Mouse (Mus musculus) c-Kit-positive CD71-positive TER-119-positive erythroid progenitor cells, embryonic 14.5 days (primary cell): ENCODE measurements around the gene Iqcd.

Experiments used
- DNase-seq: peaks from one replicate; pipeline ENCODE4 v3.0.0-alpha.2; 2013; ENCODE audit warnings: low spot score

Iqcd gene

DNA sequence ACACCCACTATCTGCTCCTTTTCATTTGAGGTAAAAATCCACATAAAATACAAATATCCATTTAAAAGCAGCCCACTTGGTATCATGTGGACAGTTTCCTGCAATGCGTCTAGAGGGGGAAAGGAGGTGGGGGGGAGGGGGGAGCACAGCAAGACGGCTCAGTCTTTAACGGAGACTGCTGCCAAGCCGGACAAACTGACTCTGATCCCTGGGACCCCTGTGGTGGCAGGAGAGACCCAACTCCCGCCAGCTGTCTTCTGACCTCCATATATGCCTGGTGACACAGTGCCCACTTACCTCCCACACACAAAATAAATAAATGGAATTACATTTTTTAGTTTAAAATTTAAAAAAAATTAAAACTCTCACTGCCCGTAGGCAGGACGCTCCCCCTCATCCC is 14.7 kb downstream of the Iqcd start:
- DNase-seq: no peak

DNA sequence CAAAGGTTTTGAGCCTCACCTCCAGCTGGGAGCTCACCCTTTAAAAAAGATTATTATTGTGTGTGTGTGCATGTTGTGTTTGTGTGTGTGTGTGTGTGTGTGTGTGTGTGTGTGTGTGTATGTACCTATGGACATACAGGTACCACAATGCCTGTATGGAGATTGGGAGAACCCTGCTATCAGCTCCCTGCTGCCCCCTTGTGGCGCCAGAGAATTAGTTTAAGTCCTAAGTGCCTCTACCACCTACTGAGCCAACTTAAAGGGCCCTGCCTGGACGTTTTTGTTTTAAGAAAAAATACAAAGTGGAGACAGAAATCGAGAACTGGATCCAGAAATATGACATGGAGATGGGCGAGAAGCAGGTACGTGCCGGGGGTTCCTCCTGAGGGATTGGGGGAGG is 16.0 kb downstream of the Iqcd start:
- peak; percentile 89 for DNase-seq

DNA sequence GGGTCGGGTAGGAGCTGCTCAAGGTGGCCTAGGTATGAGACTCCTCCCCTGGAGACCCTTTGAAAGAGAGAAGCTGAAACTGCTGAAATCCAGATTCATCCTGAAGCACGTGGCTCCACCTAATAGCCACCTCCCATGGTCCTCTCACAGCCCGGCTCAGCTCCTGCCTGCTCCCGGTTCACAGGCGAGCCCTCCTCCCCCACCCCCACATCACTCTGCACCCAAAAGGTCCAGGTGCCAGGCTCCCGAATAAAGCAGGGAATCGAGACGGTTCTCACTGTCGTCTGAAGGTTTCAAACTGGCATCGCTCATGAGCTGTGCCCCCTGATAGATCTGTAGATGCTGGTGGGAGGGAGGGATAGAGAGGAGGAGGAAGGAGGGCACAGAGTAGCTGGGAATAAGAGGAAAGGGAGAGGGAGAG is 16.4 kb downstream of the Iqcd start:
- DNase-seq: no peak

DNA sequence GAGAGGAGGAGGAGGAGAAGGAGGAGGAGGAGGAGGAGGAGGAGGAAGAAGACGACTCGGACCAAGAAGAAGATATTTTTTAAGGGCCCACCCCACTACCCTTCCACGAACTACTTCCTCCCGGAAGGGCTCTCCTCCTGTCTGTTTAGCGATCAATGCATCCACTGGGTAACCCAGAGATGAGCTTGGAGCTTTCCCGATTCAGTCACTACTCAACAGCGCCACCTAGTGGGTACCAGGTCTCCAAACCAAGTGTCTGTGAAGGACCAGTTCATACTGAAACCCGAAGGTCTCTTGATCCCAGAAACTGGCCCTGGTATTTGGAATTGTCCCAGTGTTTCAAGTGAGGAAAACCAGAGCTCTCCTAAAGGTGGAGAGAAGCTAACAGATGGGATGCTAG is 16.9 kb downstream of the Iqcd start:
- peak; percentile 95 for DNase-seq

DNA sequence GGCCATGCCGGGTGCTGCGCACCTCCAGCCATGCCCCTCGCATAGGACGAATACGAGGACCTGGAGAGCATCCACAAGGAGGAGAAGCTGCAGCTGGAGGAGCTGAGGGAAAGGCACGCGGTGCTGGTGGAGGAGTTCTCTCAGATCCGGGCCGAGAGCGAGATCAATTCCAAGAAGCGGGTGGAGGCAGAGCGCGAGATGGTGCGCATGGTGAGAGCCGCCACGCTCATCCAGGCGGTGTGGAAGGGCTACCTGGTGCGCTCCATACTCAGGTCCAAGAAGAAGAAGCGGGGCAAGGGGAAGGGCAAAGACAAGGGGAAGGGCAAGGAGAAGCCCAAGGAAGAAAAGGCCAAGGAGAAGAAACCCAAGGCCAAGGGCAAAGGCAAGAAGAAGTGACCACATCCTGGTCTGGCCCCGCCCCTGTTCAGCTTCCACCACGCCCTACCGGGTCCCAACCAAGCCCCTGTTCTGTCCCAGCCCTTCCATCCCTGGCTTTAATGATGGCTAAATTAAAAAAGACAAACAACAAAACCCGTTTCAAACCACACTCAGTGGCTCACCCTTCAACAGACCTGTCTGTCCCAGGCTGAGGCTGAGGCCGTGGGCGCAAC is 17.9 kb downstream of the Iqcd start:
- DNase-seq: no peak

DNA sequence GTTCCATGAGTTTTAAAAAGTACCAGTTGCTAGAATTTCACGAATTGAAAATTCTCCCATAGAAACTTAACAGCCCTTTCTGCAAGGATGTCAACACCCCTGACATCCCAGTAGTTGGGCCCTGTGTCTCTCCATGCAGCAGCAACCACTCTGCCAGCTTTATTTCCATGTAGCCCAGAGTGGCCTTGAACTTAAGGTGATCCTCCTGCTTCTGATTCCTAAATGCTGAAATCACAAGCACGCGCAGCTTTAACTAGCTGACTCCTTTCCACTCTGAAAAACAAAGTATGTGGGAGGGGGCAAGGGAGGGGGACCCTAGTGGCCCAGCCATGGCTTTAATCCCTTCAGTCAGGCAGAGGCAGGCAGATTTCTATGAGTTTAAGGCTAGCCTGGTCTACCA is 18.5 kb downstream of the Iqcd start:
- DNase-seq: no peak

DNA sequence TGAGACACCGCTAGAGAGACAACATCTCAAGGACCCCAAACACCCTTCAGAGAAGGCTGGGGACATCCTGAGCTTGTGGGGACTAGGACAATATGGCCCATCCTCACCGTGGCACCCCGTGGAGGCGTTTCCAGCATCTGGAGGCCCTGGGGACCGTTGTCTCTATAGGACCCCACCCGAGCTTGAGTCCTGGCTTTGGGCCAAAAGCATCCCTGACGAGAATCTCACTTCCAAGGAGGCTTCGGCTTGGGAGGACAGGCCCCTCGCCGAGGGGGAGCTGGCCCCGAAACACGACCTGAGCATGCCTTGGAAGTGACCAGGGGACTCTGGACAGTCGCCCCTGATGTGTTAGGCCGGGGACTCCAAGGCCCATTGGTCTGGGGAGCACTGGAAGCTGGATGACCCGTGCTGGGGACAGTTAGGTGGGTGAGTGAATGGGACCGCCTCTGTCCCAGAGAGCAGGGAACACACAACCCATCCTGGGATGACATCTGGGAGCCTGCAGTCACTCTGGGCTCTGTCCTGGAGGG is 20.5 kb downstream of the Iqcd start:
- DNase-seq: no peak

DNA sequence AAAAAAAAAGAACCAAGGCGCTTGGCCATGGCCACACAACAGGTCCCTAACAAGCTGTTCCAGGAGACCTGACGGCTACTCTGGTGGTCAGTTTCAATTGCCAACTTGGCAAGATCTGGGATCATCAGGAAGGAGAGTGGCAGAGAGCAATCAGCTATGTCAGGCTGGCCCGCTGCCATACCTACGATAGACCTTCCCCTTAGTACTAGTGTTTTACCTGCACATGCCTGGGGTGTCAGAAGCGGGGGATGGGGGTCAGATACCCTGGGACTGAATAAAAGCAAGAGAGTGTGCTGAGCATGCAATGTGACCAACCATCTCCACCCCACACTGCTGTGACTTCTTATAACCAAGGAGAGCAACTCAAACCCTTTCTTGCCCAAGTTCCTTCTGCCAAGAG is 22.1 kb downstream of the Iqcd start:
- no peak for DNase-seq

DNA sequence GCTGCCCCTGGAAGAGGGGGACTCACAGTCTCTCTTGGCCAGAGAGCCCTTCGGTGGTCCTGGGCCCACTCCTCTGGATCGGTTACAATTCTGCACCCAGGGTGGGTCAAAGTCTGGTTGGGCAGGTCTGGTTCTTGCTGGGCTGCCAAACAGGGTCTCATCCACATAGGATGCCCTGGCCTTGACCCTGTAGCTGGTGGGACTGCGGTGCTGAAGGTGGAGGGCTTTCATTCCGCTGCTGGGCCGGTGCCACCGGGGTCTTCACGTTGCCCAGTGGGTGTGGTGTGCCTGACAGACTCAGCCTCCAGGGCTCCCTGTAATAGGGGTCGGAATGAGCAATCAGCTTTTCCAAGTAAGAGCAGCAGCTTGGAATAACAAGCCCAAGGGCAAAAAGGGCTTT is 22.6 kb downstream of the Iqcd start:
- DNase-seq: no peak

DNA sequence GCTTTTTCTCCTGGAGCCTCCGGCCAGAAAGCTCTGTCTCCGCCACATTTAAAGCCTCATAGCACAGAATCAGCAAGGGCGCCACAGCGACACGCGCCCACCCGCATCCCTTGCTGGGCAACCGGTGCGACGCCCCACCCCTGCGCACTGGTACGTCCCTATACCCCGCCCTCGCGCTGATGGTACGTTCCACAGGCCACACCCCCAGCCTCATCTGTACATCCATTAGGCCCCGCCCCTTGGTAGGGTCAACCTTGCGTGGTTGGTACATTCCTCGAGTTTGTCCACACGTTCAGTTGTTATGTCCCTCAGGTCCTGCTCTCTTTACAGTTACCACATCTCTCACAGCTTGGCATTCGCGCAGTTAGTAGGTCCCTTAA is 23.6 kb downstream of the Iqcd start, which contains the start of the genes Rita1 and Ddx54:
Rita1 (minus strand) TSS at position 148 of the 380 bp plus-strand sequence.
Ddx54 (plus strand) TSS at position 298 of the 380 bp plus-strand sequence.
- peak; percentile 96 for DNase-seq

DNA sequence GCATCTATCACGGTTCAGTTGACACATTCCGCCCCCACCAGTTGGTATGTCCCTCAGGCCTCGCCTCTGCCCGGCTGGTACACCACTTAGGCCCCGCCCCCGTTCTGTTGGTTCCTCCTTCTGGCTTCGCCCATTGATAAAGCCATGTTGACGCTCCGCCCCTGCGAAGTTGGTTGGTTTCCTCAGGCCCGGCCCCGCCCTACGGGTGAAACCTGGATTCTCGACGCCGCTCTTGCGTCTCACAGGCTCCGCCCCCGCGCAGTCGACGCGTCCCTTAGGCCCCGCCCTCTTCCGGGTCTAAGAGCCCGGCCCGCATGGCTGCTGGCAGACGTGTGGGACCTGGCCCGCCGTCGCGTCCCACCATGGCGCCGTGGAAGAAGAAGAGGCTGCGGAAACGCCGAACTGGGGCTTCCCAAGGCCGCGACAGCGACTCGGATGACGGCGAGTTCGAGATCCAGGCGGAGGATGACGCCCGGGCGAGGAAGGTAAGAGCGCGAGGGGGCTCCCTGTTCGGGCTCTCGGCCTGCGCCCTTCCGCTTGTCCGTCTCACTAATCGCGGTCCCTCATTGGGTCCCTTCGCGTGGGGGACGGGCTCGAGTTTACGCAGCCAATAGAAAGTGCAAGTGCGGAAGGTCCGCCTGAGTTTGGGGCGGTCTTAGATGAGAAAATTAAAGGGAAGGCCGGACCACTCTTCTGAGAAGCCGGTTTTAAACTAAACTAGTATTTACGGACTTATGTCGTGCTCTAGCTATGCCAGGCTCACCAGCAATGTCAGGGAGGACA is 24.2 kb downstream of the Iqcd start:
- DNase-seq: peak; percentile 100

DNA sequence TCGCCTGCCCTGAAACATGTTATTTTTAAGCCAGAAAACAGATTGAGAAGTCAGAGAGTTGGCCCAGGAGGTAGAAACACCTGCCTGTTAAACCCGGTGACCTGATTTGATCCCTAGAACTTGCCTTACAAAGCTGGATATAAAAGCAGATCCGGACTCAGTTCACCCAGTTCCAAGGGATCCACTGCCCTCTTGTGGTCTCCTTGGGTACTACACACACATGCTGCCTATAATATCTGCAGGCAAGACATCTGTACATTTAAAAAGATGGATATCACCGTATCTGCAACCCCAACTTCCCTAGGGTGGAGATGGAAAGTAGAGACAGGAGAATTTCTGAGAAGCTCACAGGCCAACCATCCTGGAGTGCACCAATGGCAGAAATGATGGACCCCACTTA is 27.1 kb downstream of the Iqcd start:
- no peak for DNase-seq

DNA sequence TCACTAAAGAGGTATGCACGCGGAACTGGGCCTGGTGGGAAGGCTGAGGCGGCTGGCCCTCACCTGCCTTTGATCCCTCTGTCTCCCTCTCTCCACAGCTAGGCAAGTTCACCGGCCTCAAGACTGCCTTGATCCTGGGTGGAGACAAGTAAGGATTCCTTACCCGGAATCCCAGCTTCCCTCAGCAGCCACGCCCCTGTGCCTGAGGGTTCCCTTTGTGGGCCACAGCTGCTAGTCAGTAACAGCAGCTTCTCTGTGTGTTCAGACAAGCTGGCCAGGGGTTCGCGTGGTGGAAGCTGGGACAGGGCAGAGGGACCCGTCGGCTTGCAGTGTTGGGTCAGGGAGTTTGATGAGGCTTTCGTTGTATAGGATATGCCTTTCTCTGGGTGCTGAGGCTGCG is 30.0 kb downstream of the Iqcd start:
- no peak for DNase-seq

DNA sequence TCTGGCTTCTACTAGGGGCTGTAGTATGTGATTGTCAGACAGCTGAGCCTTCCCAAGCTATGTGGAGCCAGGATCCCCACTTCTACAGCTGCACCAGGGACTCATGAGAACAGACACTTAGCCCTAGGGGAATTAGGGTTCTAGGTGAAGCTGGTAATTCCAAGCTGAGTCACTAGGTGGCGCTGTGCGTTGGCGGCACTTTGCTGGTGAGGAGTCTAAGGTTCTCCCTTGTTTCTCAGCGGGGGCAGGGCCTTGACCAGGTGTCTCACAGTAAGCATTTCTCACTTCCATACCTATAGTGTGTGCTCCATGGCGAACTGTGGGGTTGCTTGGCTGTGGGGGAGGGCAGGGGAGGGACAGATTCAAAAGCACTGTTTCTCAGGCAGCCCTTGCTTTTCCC is 30.4 kb downstream of the Iqcd start:
- DNase-seq: peak; percentile 68

DNA sequence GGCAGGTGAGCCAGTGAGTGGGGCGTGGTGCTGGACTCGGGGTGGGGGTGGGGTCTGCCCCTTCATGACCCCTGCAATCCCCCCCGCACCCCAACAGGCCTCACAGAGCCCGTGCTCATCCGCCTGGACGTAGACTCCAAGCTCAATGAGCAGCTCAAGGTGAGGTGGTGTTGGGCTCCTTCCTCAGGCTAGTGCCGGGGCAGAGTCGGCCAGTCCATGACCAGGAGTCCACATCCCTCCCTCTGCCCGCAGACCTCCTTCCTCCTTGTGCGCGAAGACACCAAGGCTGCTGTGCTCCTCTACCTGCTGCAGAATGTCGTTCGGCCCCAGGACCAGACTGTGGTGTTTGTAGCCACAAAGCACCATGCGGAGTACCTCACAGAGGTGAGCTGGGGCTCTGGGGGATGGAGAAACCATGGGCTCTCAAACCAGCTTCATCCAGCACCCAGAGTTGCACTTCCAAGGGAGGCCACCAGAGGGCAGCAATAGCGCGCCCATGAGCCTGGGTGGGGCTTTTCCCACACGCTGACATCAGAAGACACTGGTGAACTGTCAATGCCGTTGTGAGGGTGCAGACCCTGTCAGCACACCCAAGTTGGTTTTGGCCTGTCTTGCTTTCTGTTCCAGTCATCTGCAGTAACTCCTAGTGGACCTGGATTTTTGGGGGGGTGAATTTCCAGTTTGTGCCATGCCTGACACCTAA is 31.7 kb downstream of the Iqcd start:
- peak; percentile 78 for DNase-seq

DNA sequence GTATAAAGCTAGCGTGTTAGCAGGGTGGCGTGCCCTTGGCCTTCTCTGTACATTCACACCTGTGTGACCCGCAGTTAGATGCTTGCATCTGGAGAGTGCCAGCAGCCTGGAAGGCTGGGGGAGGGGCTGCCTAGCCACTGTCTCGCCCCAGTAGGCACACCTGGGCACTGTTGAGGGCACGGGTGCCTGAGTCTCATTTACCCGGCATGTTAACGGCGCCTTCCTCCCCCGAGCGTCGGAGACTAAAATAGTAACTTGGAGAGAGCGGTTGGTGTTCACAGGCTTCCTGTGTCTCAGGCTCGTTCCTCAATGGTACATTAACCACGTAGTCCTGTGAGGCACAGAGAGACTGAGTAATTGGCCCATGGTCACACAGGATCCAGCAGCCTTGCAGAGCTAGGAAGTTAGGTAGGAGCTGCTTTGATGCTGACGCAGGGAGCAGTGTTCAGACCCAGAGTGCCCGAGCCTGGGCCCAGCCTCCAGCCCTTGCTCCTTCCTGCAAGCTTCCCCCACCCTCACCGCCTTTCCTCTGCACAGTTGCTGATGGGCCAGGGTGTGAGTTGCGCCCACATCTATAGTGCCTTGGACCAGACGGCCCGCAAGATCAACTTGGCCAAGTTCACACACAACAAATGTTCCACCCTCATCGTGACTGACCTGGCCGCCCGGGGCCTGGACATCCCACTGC is 32.4 kb downstream of the Iqcd start:
- DNase-seq: no peak

DNA sequence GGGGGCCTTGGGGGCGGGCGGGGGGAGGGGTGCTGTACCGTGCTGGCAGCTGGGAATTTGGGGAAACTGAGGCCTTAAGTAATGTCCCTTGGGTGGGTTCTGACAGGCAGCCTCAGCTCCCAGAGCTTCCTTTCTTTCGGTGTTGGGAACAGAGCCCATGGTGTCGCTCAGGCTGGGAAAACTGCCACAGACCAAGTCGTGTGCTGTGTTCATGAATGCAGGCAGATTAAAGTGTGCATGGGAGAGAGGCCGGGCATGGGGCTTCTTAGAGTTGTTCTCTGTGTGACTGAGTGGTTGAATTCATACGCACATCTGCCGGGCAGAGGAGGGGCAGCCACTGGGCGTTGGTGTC is 33.0 kb downstream of the Iqcd start:
- no peak for DNase-seq

DNA sequence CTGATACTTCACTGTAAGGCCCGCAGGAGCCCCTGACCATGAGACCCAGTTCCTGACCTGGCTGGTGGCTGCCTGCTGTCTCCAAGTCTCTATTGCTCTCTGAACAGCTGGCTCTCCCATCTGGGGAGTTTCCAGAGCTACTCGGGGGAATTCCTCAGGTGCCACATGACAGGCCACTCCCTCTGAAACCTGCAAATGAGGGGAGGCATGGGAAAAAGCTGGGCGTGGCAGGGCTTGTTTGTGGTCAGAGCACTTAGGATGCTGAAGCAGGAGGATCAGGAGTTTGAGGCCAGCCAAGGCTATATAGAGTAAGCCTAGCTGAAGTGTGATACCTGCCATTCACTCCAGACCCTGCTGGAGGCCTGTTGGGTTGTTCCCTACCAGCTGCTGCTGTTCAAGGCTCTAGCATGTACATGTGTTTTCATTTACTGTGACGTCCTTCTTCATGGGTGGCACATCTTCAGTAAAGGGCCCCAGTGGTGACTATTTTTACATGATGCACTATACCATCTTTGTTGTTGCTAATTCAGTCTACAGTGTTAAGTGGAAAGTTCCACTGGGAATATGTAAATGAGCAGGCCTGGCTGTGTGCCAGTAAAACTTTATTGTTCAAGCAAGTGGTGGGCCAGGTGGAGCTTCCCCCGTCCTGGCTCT is 33.5 kb downstream of the Iqcd start:
- DNase-seq: no peak

DNA sequence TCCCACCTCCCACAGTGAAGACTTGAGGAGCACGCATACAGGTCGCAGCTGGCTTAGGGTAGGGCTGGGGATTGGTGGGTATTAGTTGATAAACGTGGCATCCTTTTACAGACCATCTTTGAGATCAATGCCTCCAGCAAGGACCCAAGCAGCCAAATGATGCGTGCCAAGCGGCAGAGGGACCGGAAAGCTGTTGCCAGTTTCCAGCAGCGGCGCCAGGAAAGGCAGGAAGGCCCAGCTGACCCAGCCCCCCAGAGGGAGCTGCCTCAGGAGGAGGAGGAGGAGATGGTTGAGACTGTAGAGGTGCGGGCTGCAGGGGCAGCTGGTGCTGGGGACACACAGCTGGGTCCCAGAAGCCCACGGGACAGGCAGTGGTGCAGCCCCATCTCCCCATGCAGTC is 35.6 kb downstream of the Iqcd start:
- DNase-seq: no peak

DNA sequence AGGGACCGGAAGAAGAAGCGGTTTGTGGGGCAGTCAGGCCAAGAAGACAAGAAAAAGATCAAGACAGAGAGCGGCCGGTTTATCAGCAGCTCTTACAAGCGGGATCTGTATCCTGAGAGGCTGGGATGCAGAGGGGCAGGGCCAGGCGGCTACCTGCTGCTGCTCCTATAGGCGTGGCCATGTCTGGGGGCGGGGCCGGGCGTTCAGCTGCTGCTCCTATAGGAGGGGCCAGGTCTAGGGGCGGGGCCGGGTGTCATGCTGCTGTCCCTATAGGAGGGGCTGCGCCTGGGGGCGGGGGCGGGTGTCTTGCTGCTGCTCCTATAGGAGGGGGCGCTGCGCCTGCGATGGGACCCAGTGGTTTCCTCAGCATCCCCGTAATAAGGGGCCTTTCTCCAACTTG is 37.6 kb downstream of the Iqcd start:
- peak; percentile 31 for DNase-seq

DNA sequence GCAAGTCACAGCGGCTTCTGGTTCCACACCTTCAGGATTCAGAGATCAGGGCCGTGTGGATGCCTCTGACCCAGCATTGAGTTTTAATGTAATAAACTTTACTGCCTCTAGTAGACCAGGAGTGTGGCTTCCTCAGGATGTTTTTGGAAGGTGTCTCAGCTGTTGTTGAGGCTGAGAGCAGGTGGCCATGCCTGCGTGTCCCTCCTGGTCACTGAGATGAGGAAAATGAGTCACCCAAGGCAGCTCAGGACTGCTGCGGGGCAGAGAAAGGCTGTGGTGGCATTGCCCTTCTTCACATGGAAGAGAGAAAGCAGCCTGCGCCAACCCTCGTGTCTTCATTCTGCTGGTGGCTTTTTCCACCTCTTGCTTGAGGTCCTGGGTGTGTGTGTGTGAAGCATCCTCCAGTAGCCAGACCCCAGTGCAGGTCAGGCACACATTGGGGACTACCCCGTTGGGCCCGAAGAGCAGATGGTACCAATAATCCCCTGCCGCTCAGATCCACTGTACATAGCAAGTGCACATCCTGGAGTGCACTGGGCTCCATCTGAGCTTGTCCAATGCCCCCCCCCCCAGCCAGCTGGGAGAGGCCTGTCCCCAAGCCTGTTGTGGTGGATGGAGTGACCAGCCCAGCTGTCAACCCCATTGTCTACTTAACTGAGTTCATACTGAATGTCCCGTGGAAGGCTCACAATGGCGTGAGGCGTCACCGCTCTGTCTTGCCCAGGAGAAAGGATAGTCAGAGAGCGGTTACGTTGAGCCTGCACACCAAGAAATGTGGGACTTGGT is 38.9 kb downstream of the Iqcd start:
- no peak for DNase-seq
